Mouse (Mus musculus) heart, postnatal 4 days (tissue): ENCODE measurements around the gene Vmn2r41. TPM values are rescaled to one million over a fixed set of nuclear protein-coding genes. Genes with fewer than 3 reads are reported as not detected.
"Not testable (repeated sequence)": the region's sequence is repeated elsewhere in the genome, so short reads cannot be mapped to it uniquely, and the experiment has no call there.

Experiments
- DNase-seq: peaks from one replicate; pipeline ENCODE4 v3.0.0; 2021
- total RNA-seq, 2 experiments: library from RNA; stranded (reverse); gene quantifications; 2 replicates each; pipeline ENCODE4 v1.2.3; 2021

Vmn2r41 gene
- not detected for total RNA-seq

- DNase-seq = not testable (repeated sequence)
Observed at GRCm38 (mm10) chr7:8161554-8161953, at the start of gene Vmn2r41. Gene Vmn2r41, minus strand, starts transcription at chr7:8161654.

DNA sequence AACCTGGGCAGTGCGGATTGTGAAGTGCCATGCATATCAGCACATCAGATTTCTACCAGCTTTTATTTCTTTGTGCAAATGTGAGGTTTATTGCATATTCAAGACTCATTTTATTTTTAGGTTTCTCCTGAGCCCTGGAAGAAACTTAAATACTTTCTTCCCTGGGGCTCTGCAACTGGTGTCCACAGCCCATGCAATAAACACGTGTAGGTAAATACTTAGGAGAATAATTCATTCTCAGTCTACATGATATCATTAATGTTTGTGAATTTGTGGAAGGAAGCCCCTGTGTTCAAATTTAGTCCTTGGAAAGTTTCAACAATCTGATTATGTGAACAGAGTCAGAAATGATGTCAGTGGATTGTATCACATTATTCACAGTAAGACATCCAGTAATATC is 38.8 kb upstream of the Vmn2r41 start, which contains the start of gene Vmn2r42:
Vmn2r42 (minus strand) TSS at position 101 of the 400 bp plus-strand sequence.
- not testable (repeated sequence) for DNase-seq

DNA sequence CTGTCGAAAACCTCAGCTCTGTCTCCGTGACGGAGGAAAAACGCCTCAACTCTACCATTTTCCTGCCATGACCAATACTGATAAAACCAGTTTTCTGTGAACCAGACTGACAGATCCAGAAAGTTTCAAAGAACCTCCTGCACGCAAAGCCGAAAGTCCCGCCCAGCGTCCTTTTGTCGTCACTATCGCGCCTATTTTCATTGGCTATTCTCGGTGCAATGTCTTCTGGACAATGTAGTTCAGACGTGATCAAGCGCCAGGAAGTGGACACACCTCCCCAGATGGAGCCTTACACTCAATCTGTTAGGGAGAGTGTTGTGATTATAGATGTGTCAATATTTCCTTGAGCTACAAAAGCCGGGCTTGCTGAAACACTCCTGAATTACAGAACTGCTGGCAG is 68.6 kb downstream of the Vmn2r41 start:
- peak; percentile 42 for DNase-seq

Other genes starting within 250 kb of the Vmn2r41 start
- gene Vmn2r42, start 38.7 kb upstream of the Vmn2r41 start, total RNA-seq = not detected
- gene Vmn2r43, start 98.9 kb upstream of the Vmn2r41 start, total RNA-seq = not detected
- gene Vmn2r44, start 221.7 kb upstream of the Vmn2r41 start, total RNA-seq = not detected